Mouse (Mus musculus): ENCODE data around the gene Pdpn. TPM values are rescaled to one million over a fixed set of nuclear protein-coding genes. Genes with fewer than 3 reads are reported as not detected.

The Pdpn gene
- 10 to 100 TPM; 24.8 to 73.1 TPM for polyA plus RNA-seq (2012; fragmentation: generic; extraction: Trizol)

DNA sequence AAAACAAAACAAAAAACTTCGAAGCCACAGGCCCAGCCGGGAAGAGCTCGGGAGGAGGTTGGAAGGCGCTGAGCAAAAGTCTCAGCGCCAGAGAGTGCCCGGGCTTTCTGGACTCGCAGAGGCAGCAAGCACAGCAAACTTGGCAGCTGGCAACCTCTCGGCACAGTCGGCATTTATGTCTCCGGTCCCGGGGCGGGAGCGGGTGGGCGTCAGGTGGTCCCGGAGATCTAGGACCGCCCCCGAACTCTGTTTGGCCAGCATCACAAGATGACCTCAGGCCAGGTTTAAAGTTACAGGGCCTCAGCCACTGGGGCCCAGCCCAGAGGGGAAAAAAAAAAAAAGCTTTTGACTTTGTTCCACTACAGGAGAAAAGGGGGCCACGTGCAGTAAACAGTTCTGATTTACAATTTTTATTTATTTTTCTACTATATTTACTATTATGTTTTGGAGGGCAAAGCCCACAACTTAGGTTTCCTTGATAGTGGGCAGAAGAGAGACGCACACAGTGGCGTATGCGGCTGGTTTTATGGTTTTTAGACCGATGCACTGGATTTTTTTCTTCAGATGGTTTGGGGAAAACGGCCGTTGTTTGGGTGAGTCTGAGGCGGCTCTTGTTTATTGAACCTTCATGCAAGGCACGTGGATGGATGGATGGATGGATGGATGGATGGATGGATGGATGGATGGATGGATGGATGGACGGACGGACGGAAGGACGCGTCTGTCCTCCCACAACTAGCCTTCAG lies at the start of gene Pdpn:
Pdpn (minus strand) TSS at position 240 of the 746 bp plus-strand sequence.

Other genes with a start within 250 kb of the Pdpn start
- gene Prdm2, start 86.6 kb downstream of the Pdpn start, polyA plus RNA-seq (2012; fragmentation: generic; extraction: Trizol), result 10 to 100 TPM in 1 of 2 experiments, 1 to 10 TPM in 1; 1.5 to 11.1 TPM
- not detected for gene Lrrc38, start 50.2 kb upstream of the Pdpn start, polyA plus RNA-seq (2012; fragmentation: generic; extraction: Trizol)
- not detected for gene Pramel1, start 94.9 kb upstream of the Pdpn start, polyA plus RNA-seq (2012; fragmentation: generic; extraction: Trizol)
- 10 to 100 TPM in 1 of 2 experiments, 1 to 10 TPM in 1; 2.0 to 13.9 TPM for gene Pramef8, start 112.9 kb upstream of the Pdpn start, polyA plus RNA-seq (2012; fragmentation: generic; extraction: Trizol)
- not detected for gene Oog4, start 150.8 kb upstream of the Pdpn start, polyA plus RNA-seq (2012; fragmentation: generic; extraction: Trizol)
- gene Gm13043, start 211.8 kb upstream of the Pdpn start, polyA plus RNA-seq (2012; fragmentation: generic; extraction: Trizol), result not detected
- under 1 TPM in 1 of 2 experiments, not detected in 1; 0.04 TPM for gene Gm13040, start 236.4 kb upstream of the Pdpn start, polyA plus RNA-seq (2012; fragmentation: generic; extraction: Trizol)

All from C3H10T1/2 (cell line).